In genomic region chr3:85923954-85924945, GRCm38 (mm10) we compare ENCODE assay signal across 8 mouse cellular contexts. TPM values are rescaled to one million over a fixed set of nuclear protein-coding genes. Genes with fewer than 3 reads are reported as not detected.
DNase-seq lines count a peak whose midpoint lies in the region; ATAC-seq and TF ChIP-seq lines count a peak whose summit lies in the region.

No protein-coding gene starts in this region.

- peak; percentile 97 for TF ChIP-seq CTCF in liver, adult 2 months (IDR thresholded peaks at IDR 0.05; ENCODE audit: low read depth, low read length)
- peak; percentile 95 for TF ChIP-seq CTCF in stomach, postnatal 0 days (IDR thresholded peaks at IDR 0.05; ENCODE audit: low read depth)

- H3K9ac ChIP-seq in heart, embryonic 13.5 days = 0 out of 2 replicates have a peak overlapping the region, but pooled peaks have one; percentile 61
- peak overlapping the region; percentile 41; the same call in 1 of the 2 replicates for H3K9ac ChIP-seq in kidney, embryonic 16.5 days (replicated peaks; ENCODE audit: low read length)
- H3K9ac ChIP-seq in liver, adult 2 months (ENCODE audit: low read depth, low read length) = no peak overlapping the region
- 0 out of 2 replicates have a peak overlapping the region, but pooled peaks have one; percentile 41 for H3K9ac ChIP-seq in neural tube, embryonic 13.5 days
- H3K9ac ChIP-seq in stomach, postnatal 0 days (ENCODE audit: low read length) = no peak overlapping the region

- H3K4me1 ChIP-seq in heart, embryonic 13.5 days = peaks cover 7% of the 10 kb centered on the region
- peaks cover 5% of the 10 kb centered on the region for H3K4me1 ChIP-seq in kidney, embryonic 16.5 days (ENCODE audit: insufficient read depth, low read length)
- no peaks in the 10 kb centered on the region for H3K4me1 ChIP-seq in liver, adult 2 months (ENCODE audit: control insufficient read depth, insufficient read depth, low read length)
- H3K4me1 ChIP-seq in neural tube, embryonic 13.5 days (replicated peaks) = peaks cover 3% of the 10 kb centered on the region; the same call in 1 of the 2 replicates
- H3K4me1 ChIP-seq in stomach, postnatal 0 days (replicated peaks; ENCODE audit: control insufficient read depth, insufficient read depth) = no peaks in the 10 kb centered on the region

- no peak for TF ChIP-seq EP300 in stomach, postnatal 0 days (optimal IDR thresholded peaks at IDR 0.05)

- DNase-seq in CD4-positive helper T cell, adult 2 months (ENCODE audit: low read depth, low spot score) = peak; percentile 33
- DNase-seq in brain, adult 2 months (ENCODE audit: low read depth, low spot score) = peak; percentile 92
- DNase-seq in liver, adult 2 months (ENCODE audit: extremely low read depth, low read depth, low spot score) = peak; percentile 47
- peak; percentile 82 for DNase-seq in stomach, postnatal 0 days (ENCODE audit: low spot score)

- no peak for TF ChIP-seq POLR2A in liver, adult 2 months (IDR thresholded peaks at IDR 0.05; ENCODE audit: extremely low read depth, insufficient read depth, low read length)

- no peaks in the 10 kb centered on the region for H3K27me3 ChIP-seq in heart, embryonic 13.5 days (replicated peaks)
- H3K27me3 ChIP-seq in kidney, embryonic 16.5 days (ENCODE audit: insufficient read depth, low read length) = no peaks in the 10 kb centered on the region
- no peaks in the 10 kb centered on the region for H3K27me3 ChIP-seq in liver, adult 2 months (ENCODE audit: control insufficient read depth, insufficient read depth, low read length)
- no peaks in the 10 kb centered on the region for H3K27me3 ChIP-seq in neural tube, embryonic 13.5 days
- no peaks in the 10 kb centered on the region for H3K27me3 ChIP-seq in stomach, postnatal 0 days (ENCODE audit: control insufficient read depth, insufficient read depth, low read length)

- H3K9me3 ChIP-seq in heart, embryonic 13.5 days = no peaks in the 10 kb centered on the region
- H3K9me3 ChIP-seq in kidney, embryonic 16.5 days (ENCODE audit: low read length) = no peaks in the 10 kb centered on the region
- H3K9me3 ChIP-seq in neural tube, embryonic 13.5 days = no peaks in the 10 kb centered on the region
- H3K9me3 ChIP-seq in stomach, postnatal 0 days (ENCODE audit: control insufficient read depth, low read length) = no peaks in the 10 kb centered on the region

- ATAC-seq in erythroblast, adult 5-6 weeks (replicated peaks; ENCODE audit: low FRiP score, poor library complexity, severe bottlenecking) = peak; percentile 89
- no peak for ATAC-seq in heart, embryonic 13.5 days (ENCODE audit: extremely low read depth, insufficient number of reproducible peaks, low FRiP score, low TSS enrichment)
- ATAC-seq in kidney, embryonic 16.5 days (ENCODE audit: low FRiP score, low TSS enrichment) = peak; percentile 72; the same call in 1 of the 2 replicates
- ATAC-seq in neural tube, embryonic 13.5 days (ENCODE audit: low read depth) = peak; percentile 56; the same call in 1 of the 2 replicates
- peak; percentile 59; the same call in 1 of the 2 replicates for ATAC-seq in stomach, postnatal 0 days (ENCODE audit: low FRiP score, low TSS enrichment)

- H3K27ac ChIP-seq in heart, embryonic 13.5 days (replicated peaks) = no peak overlapping the region
- no peak overlapping the region for H3K27ac ChIP-seq in kidney, embryonic 16.5 days (ENCODE audit: low read length)
- H3K27ac ChIP-seq in liver, adult 2 months (replicated peaks; ENCODE audit: insufficient read depth, low read depth, low read length) = no peak overlapping the region
- H3K27ac ChIP-seq in neural tube, embryonic 13.5 days (replicated peaks) = no peak overlapping the region
- no peak overlapping the region for H3K27ac ChIP-seq in stomach, postnatal 0 days (replicated peaks)

- WGBS in heart, embryonic 13.5 days = 39% methylated on average over 18 of the region's 18 CpGs
- 37% methylated on average over 18 of the region's 18 CpGs for WGBS in kidney, embryonic 16.5 days
- WGBS in liver, adult 2 months = 42% methylated on average over 18 of the region's 18 CpGs
- WGBS in neural tube, embryonic 13.5 days = 45% methylated on average over 18 of the region's 18 CpGs
- WGBS in stomach, postnatal 0 days = 35% methylated on average over 18 of the region's 18 CpGs

- H3K4me2 ChIP-seq in heart, embryonic 13.5 days = peak overlapping the region; percentile 48
- H3K4me2 ChIP-seq in kidney, embryonic 16.5 days (replicated peaks; ENCODE audit: low read depth, low read length) = peak overlapping the region; percentile 24; the same call in 1 of the 2 replicates
- peak overlapping the region; percentile 39 for H3K4me2 ChIP-seq in neural tube, embryonic 13.5 days
- peak overlapping the region; percentile 11; the same call in 1 of the 2 replicates for H3K4me2 ChIP-seq in stomach, postnatal 0 days (replicated peaks; ENCODE audit: low read depth)

- H3K79me2 ChIP-seq in liver, adult 2 months (ENCODE audit: control insufficient read depth, insufficient read depth, low read length) = no peaks in the 10 kb centered on the region

- H3K4me3 ChIP-seq in heart, embryonic 13.5 days = no peak overlapping the region
- no peak overlapping the region for H3K4me3 ChIP-seq in kidney, embryonic 16.5 days (ENCODE audit: low read length)
- H3K4me3 ChIP-seq in liver, adult 2 months (ENCODE audit: insufficient read depth, low read depth, low read length) = no peak overlapping the region
- H3K4me3 ChIP-seq in neural tube, embryonic 13.5 days = no peak overlapping the region
- H3K4me3 ChIP-seq in stomach, postnatal 0 days (ENCODE audit: low read depth, low read length) = no peak overlapping the region

- H3K36me3 ChIP-seq in heart, embryonic 13.5 days = no peaks in the 10 kb centered on the region
- H3K36me3 ChIP-seq in kidney, embryonic 16.5 days (ENCODE audit: insufficient read depth, low read length) = no peaks in the 10 kb centered on the region
- H3K36me3 ChIP-seq in liver, adult 2 months (ENCODE audit: control insufficient read depth, insufficient read depth, low read length) = no peaks in the 10 kb centered on the region
- H3K36me3 ChIP-seq in neural tube, embryonic 13.5 days = no peaks in the 10 kb centered on the region
- no peaks in the 10 kb centered on the region for H3K36me3 ChIP-seq in stomach, postnatal 0 days (ENCODE audit: control insufficient read depth, insufficient read depth, low read length)

RNA-seq across cellular contexts. Expression of gene Gm37240, which starts 36.9 kb away (rescaled TPM):
- total RNA-seq in erythroblast, adult 5-6 weeks (2015; ENCODE audit: low replicate concordance) = not detected in 2 replicates
- not detected in 2 replicates for total RNA-seq in erythroblast, adult 5-6 weeks (2017; ENCODE audit: low replicate concordance)
- 7.2 and 7.5 TPM in 2 replicates for polyA plus RNA-seq in heart, embryonic 13.5 days (2015; fragmentation: Nextera tagmentation; extraction: Ambion mirVana)
- 8.7 and 13.4 TPM in 2 replicates for polyA plus RNA-seq in kidney, embryonic 16.5 days (2015; fragmentation: Nextera tagmentation; extraction: Ambion mirVana)
- 2.2 and 7.7 TPM in 2 replicates for total RNA-seq in liver, adult 2 months (2014; rRNA removed)
- 6.9 and 14.8 TPM in 2 replicates for polyA plus RNA-seq in liver, adult 2 months (2012; rRNA removed)
- polyA plus RNA-seq in neural tube, embryonic 13.5 days (2015; fragmentation: Nextera tagmentation; extraction: Ambion mirVana) = 0.44 TPM in 1 of 2 replicates, not detected in the other
- polyA plus RNA-seq in stomach, postnatal 0 days (2015; fragmentation: Nextera tagmentation; extraction: Ambion mirVana) = 18.1 and 20.5 TPM in 2 replicates

RNA-seq across cellular contexts. Expression of gene Glt28d2, which starts 36.9 kb away (rescaled TPM):
- not detected in 2 replicates for total RNA-seq in erythroblast, adult 5-6 weeks (2015; ENCODE audit: low replicate concordance)
- not detected in 2 replicates for total RNA-seq in erythroblast, adult 5-6 weeks (2017; ENCODE audit: low replicate concordance)
- polyA plus RNA-seq in heart, embryonic 13.5 days (2015; fragmentation: Nextera tagmentation; extraction: Ambion mirVana) = 0.80 and 1.4 TPM in 2 replicates
- polyA plus RNA-seq in kidney, embryonic 16.5 days (2015; fragmentation: Nextera tagmentation; extraction: Ambion mirVana) = 3.0 and 3.7 TPM in 2 replicates
- 3.0 and 3.4 TPM in 2 replicates for total RNA-seq in liver, adult 2 months (2014; rRNA removed)
- 1.6 TPM in 2 replicates for polyA plus RNA-seq in liver, adult 2 months (2012; rRNA removed)
- 0.18 and 0.25 TPM in 2 replicates for polyA plus RNA-seq in neural tube, embryonic 13.5 days (2015; fragmentation: Nextera tagmentation; extraction: Ambion mirVana)
- 6.5 and 6.9 TPM in 2 replicates for polyA plus RNA-seq in stomach, postnatal 0 days (2015; fragmentation: Nextera tagmentation; extraction: Ambion mirVana)

RNA-seq across cellular contexts. Expression of gene Sh3d19, which starts 46.7 kb away (rescaled TPM):
- 1.7 and 2.7 TPM in 2 replicates for total RNA-seq in erythroblast, adult 5-6 weeks (2015; ENCODE audit: low replicate concordance)
- total RNA-seq in erythroblast, adult 5-6 weeks (2017; ENCODE audit: low replicate concordance) = 8.2 and 8.9 TPM in 2 replicates
- 10.3 and 10.9 TPM in 2 replicates for polyA plus RNA-seq in heart, embryonic 13.5 days (2015; fragmentation: Nextera tagmentation; extraction: Ambion mirVana)
- 27.4 and 28.5 TPM in 2 replicates for polyA plus RNA-seq in kidney, embryonic 16.5 days (2015; fragmentation: Nextera tagmentation; extraction: Ambion mirVana)
- total RNA-seq in liver, adult 2 months (2014; rRNA removed) = 40.1 and 58.3 TPM in 2 replicates
- 52.0 and 55.3 TPM in 2 replicates for polyA plus RNA-seq in liver, adult 2 months (2012; rRNA removed)
- polyA plus RNA-seq in neural tube, embryonic 13.5 days (2015; fragmentation: Nextera tagmentation; extraction: Ambion mirVana) = 8.6 and 11.3 TPM in 2 replicates
- 23.0 and 23.7 TPM in 2 replicates for polyA plus RNA-seq in stomach, postnatal 0 days (2015; fragmentation: Nextera tagmentation; extraction: Ambion mirVana)

Comparison
In these comparisons a context has a peak if more than half of its experiments do, and no peak if none do; other contexts are left out.
1. DNase-seq: peak in every context shown above with its lines; median percentile 92 in brain, adult 2 months; 82 in stomach, postnatal 0 days; 47 in liver, adult 2 months; 33 in CD4-positive helper T cell, adult 2 months.
2. H3K9ac ChIP-seq: peak in heart, embryonic 13.5 days (single experiment), kidney, embryonic 16.5 days (single experiment) and neural tube, embryonic 13.5 days (single experiment); none in liver, adult 2 months (single experiment) and stomach, postnatal 0 days (single experiment).
3. Peak in every context shown above with its lines, with median percentiles within 50 percentile points of each other: H3K4me2 ChIP-seq.